Mouse (Mus musculus): ENCODE results near the gene Bcl2l14.

- TF ChIP-seq CTCF (IDR thresholded peaks at IDR 0.05; ENCODE audit: low read depth), result no peak
- no peak for TF ChIP-seq EP300 (IDR thresholded peaks at IDR 0.05; ENCODE audit: low read depth)
Measured at GRCm38 (mm10) chr6:134387396-134387795, 8.7 kb upstream of the Bcl2l14 start.

Measured in liver, embryonic 14.5 days (tissue).